Mouse (Mus musculus): ENCODE data around the gene Ccl28. TPM values are rescaled to one million over a fixed set of nuclear protein-coding genes. Genes with fewer than 3 reads are reported as not detected.
A peak's percentile ranks its signal among the peaks of the same experiment; 100 is the strongest.
"Not testable (repeated sequence)": the region's sequence is repeated elsewhere in the genome, so short reads cannot be mapped to it uniquely, and the experiment has no call there.

The Ccl28 gene
- total and polyA plus RNA-seq, 3 experiments, result 0.04 to 0.27 (median 0.11) TPM

- in situ Hi-C loops (cut with MboI; ENCODE audit: low pct_ligation_motif_present, low pct_unique_long_range_greater_than_20kb, low sequenced_read_pairs) (no loop called here), dilution Hi-C loops (cut with MboI; ENCODE audit: extremely low pct_ligation_motif_present, extremely low pct_unique_long_range_greater_than_20kb, low sequenced_read_pairs) (no loop called here)
- H3K9ac ChIP-seq (ENCODE audit: insufficient read depth, low read depth), result no peak overlapping the region
- no peaks in the 10 kb centered on the region for H3K27me3 ChIP-seq (replicated peaks)
- peaks cover 10% of the 10 kb centered on the region for H3K9me3 ChIP-seq (replicated peaks; ENCODE audit: low read length)
- no peaks in the 10 kb centered on the region for H3K79me2 ChIP-seq (replicated peaks; ENCODE audit: control insufficient read depth, extremely low read depth, insufficient read depth, poor library complexity, severe bottlenecking)
- no peak overlapping the region for H3K4me3 ChIP-seq (replicated peaks in 1 of 3; ENCODE audit: low read depth in 2 of 3, low read length in 2 of 3, poor library complexity in 1 of 3)
- peaks cover 0 to 34% of the 10 kb centered on the region in 2 experiments for H3K36me3 ChIP-seq (replicated peaks in 1 of 2; ENCODE audit: control insufficient read depth in 1 of 2, insufficient read depth in 1 of 2, low read length in 1 of 2)
- no peak for DNase-seq (ENCODE audit: extremely low read depth)
- no peak overlapping the region for H3K27ac ChIP-seq (ENCODE audit: insufficient read depth, low read depth)
- H3K4me1 ChIP-seq (ENCODE audit: control insufficient read depth in 1 of 2, insufficient read depth in 2 of 2), result no peaks in the 10 kb centered on the region
- TF ChIP-seq SMC3 (IDR thresholded peaks at IDR 0.05; ENCODE audit: low read depth, low read length), result no peak
- TF ChIP-seq KAT2A (IDR thresholded peaks at IDR 0.05; ENCODE audit: insufficient replicate concordance, low read length), result no peak
- no peak for TF ChIP-seq TBP (conservative IDR thresholded peaks at IDR 0.05; ENCODE audit: low read depth, low read length)
- no peak for TF ChIP-seq PAX5 (IDR thresholded peaks at IDR 0.05; ENCODE audit: low read length)
- no peak for TF ChIP-seq MAFK (IDR thresholded peaks at IDR 0.05; ENCODE audit: insufficient replicate concordance, low read length)
- no peak for TF ChIP-seq IRF4 (IDR thresholded peaks at IDR 0.05; ENCODE audit: low read depth, low read length)
- TF ChIP-seq NRF1 (IDR thresholded peaks at IDR 0.05; ENCODE audit: low read depth, low read length), result no peak
- no peak for TF ChIP-seq MXI1 (IDR thresholded peaks at IDR 0.05; ENCODE audit: low read depth, low read length)
- no peak overlapping the region for H3K4me2 ChIP-seq (ENCODE audit: insufficient read depth, low read depth, poor library complexity, severe bottlenecking)
Measured at GRCm38 (mm10) chr13:119618841-119619240, 4.8 kb upstream of the Ccl28 start.

DNA sequence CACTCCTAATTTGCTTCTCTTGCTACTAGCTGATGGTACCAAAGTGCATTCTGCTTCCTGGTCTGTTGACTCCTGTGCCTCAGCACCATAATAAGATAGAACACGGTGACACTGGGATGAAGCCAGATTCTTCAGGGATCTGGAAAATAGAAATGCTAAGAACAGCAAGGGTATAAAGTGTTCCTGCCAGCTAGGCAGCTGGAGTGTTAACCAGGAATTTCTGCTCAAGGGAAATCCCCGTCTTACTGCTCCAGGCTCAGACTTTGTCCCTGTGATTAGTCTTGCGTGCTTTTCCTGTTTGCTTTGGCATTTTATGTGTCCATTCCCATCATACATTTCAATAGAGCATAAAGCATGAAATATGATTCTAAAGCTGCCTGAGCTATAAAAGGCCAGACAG, 3.9 kb upstream of the Ccl28 start:
- Histone ChIP-seq H3K4me3 (replicated peaks in 1 of 3; ENCODE audit: low read depth in 2 of 3, low read length in 2 of 3, poor library complexity in 1 of 3) (no peak overlapping the region), H3K27me3 (replicated peaks) (no peaks in the 10 kb centered on the region), H3K4me1 (ENCODE audit: control insufficient read depth in 1 of 2, insufficient read depth in 2 of 2) (no peaks in the 10 kb centered on the region), H3K9me3 (replicated peaks; ENCODE audit: low read length) (peaks cover 10% of the 10 kb centered on the region), H3K27ac (ENCODE audit: insufficient read depth, low read depth) (no peak overlapping the region), H3K79me2 (replicated peaks; ENCODE audit: control insufficient read depth, extremely low read depth, insufficient read depth, poor library complexity, severe bottlenecking) (no peaks in the 10 kb centered on the region), H3K9ac (ENCODE audit: insufficient read depth, low read depth) (no peak overlapping the region), H3K36me3 (replicated peaks in 1 of 2; ENCODE audit: control insufficient read depth in 1 of 2, insufficient read depth in 1 of 2, low read length in 1 of 2) (peaks cover 0 to 26% of the 10 kb centered on the region in 2 experiments), H3K4me2 (ENCODE audit: insufficient read depth, low read depth, poor library complexity, severe bottlenecking) (no peak overlapping the region)
- dilution Hi-C loops (cut with MboI; ENCODE audit: extremely low pct_ligation_motif_present, extremely low pct_unique_long_range_greater_than_20kb, low sequenced_read_pairs) (no loop called here), in situ Hi-C loops (cut with MboI; ENCODE audit: low pct_ligation_motif_present, low pct_unique_long_range_greater_than_20kb, low sequenced_read_pairs) (no loop called here)
- TF ChIP-seq HCFC1 (IDR thresholded peaks at IDR 0.05; ENCODE audit: low read depth, low read length) (no peak), BHLHE40 (IDR thresholded peaks at IDR 0.05; ENCODE audit: low read depth, low read length) (no peak), CHD2 (IDR thresholded peaks at IDR 0.05; ENCODE audit: low read length) (no peak), CHD1 (IDR thresholded peaks at IDR 0.05; ENCODE audit: low read depth, low read length) (no peak), E2F4 (IDR thresholded peaks at IDR 0.05; ENCODE audit: insufficient replicate concordance, low read depth, low read length) (no peak)
- no peak for DNase-seq (ENCODE audit: extremely low read depth)

DNA sequence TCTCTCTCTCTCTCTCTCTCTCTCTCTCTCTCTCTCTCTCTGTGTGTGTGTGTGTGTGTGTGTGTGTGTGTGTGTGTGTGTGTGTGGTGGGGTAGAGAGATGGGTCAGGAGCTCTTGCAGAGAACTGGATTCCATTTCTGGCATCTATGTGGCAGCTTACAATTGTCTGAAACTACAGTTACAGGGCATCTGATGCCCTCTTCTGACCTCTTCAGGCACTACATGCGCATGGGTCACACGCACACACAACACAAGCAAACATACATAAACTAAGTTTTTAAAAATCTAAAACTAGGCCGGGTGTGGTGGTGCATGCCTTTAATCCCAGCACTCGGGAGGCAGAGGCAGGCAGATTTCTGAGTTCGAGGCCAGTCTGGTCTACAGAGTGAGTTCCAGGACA, 2.3 kb downstream of the Ccl28 start:
- H3K4me3 ChIP-seq (replicated peaks in 1 of 3; ENCODE audit: low read depth in 2 of 3, low read length in 2 of 3, poor library complexity in 1 of 3); H3K27ac ChIP-seq (ENCODE audit: insufficient read depth, low read depth); dilution Hi-C loops (cut with MboI; ENCODE audit: extremely low pct_ligation_motif_present, extremely low pct_unique_long_range_greater_than_20kb, low sequenced_read_pairs); H3K9ac ChIP-seq (ENCODE audit: insufficient read depth, low read depth); H3K79me2 ChIP-seq (replicated peaks; ENCODE audit: control insufficient read depth, extremely low read depth, insufficient read depth, poor library complexity, severe bottlenecking); in situ Hi-C loops (cut with MboI; ENCODE audit: low pct_ligation_motif_present, low pct_unique_long_range_greater_than_20kb, low sequenced_read_pairs); H3K4me1 ChIP-seq (ENCODE audit: control insufficient read depth in 1 of 2, insufficient read depth in 2 of 2); H3K4me2 ChIP-seq (ENCODE audit: insufficient read depth, low read depth, poor library complexity, severe bottlenecking); H3K36me3 ChIP-seq (replicated peaks in 1 of 2; ENCODE audit: control insufficient read depth in 1 of 2, insufficient read depth in 1 of 2, low read length in 1 of 2); H3K9me3 ChIP-seq (replicated peaks; ENCODE audit: low read length); H3K27me3 ChIP-seq (replicated peaks): not testable (repeated sequence)
- TF ChIP-seq SMC3 (IDR thresholded peaks at IDR 0.05; ENCODE audit: low read depth, low read length) (peak; percentile 67), RAD21 (IDR thresholded peaks at IDR 0.05; ENCODE audit: low read depth, low read length) (peak; percentile 78), CTCF (conservative IDR thresholded peaks at IDR 0.05 in 1 of 2, IDR thresholded peaks at IDR 0.05 in 1 of 2; ENCODE audit: low read depth in 2 of 2, low read length in 2 of 2) (peak; percentile 32 to 78; a peak in 2 of 4 replicates), MEF2A (IDR thresholded peaks at IDR 0.05; ENCODE audit: borderline replicate concordance, low read depth, low read length) (peak; percentile 22; the same call in 1 of the 2 replicates), ZC3H11A (IDR thresholded peaks at IDR 0.05; ENCODE audit: low read depth, low read length) (0 out of 2 replicates have a peak, but pooled peaks have one; percentile 2)
- DNase-seq (ENCODE audit: extremely low read depth), result peak; percentile 27

Measured in CH12.LX (cell line).